Mouse (Mus musculus): ENCODE results near the gene Gpr142. TPM values are rescaled to one million over a fixed set of nuclear protein-coding genes. Genes with fewer than 3 reads are reported as not detected.

The Gpr142 gene
- total RNA-seq, 1 experiment = 0.27 TPM

DNA sequence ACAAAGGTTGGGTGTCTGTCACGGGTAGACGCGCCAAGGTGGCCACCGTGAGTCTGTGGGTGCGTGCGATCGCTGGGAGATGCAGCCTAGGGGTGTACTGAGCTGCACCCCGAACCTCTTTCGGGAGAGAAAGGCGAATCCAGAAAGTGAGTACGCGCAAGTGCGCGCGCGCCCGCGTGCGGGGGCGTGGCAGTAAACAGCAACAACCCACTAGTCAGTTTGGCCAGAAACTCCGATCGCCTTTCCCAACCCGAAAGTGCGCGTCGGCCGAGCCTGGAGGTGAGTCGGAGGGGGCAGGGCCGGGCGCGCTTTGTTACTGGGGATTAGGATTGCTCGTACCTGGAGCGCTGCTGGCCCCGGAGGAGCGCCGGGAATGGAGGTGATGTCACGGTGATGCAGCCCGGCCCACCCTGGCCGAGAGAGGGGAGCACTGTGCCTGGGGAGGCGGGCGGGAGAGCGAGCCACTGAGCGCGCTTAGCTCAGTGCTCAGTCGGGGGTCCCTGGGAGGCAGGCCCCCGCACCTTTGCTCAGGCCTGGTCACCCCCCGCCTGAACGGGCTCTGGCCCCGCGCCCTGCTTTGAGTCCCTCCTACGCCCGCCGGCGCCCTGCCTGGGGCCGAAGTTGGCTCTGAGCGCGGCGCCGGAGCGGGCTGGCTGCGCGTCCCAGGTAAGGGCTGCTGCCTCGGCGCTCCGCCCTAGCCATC, 53.0 kb downstream of the Gpr142 start:
- peak overlapping the region; percentile 3; the same call in 1 of the 2 replicates for H3K27ac ChIP-seq (ENCODE audit: insufficient read depth, low read depth, low read length, poor library complexity, severe bottlenecking)
- TF ChIP-seq ZNF384 (IDR thresholded peaks at IDR 0.05; ENCODE audit: low read depth, low read length) (no peak), HCFC1 (IDR thresholded peaks at IDR 0.05; ENCODE audit: borderline replicate concordance, insufficient read depth, low read length) (peak; percentile 42; the same call in 1 of the 2 replicates), ZC3H11A (IDR thresholded peaks at IDR 0.05; ENCODE audit: borderline replicate concordance, low read depth, low read length) (no peak)
- in situ Hi-C loops (cut with MboI; ENCODE audit: low sequenced_read_pairs in 2 of 2, unreplicated experiment in 2 of 2) = no loop called here
- no peaks in the 10 kb centered on the region for H3K9me3 ChIP-seq (ENCODE audit: control insufficient read depth, insufficient read depth, low read depth, low read length)
- peak overlapping the region; percentile 67 to 73 for H3K4me3 ChIP-seq (ENCODE audit: insufficient read depth in 1 of 2, low read depth in 1 of 2, low read length in 2 of 2, poor library complexity in 1 of 2, severe bottlenecking in 1 of 2)
- no peak for DNase-seq (ENCODE audit: low read depth, low spot score)
- H3K4me1 ChIP-seq (ENCODE audit: control insufficient read depth in 2 of 2, insufficient read depth in 2 of 2, low read length in 2 of 2, poor library complexity in 1 of 2) = peaks cover 8 to 19% of the 10 kb centered on the region in 2 experiments; a peak in 3 of 4 replicates
- no peaks in the 10 kb centered on the region; the same call in 1 of the 2 replicates for H3K36me3 ChIP-seq (ENCODE audit: control insufficient read depth, insufficient read depth, low read length, poor library complexity, severe bottlenecking)
- H3K9ac ChIP-seq (ENCODE audit: insufficient read depth, low read depth, low read length, poor library complexity, severe bottlenecking) = peak overlapping the region; percentile 73

DNA sequence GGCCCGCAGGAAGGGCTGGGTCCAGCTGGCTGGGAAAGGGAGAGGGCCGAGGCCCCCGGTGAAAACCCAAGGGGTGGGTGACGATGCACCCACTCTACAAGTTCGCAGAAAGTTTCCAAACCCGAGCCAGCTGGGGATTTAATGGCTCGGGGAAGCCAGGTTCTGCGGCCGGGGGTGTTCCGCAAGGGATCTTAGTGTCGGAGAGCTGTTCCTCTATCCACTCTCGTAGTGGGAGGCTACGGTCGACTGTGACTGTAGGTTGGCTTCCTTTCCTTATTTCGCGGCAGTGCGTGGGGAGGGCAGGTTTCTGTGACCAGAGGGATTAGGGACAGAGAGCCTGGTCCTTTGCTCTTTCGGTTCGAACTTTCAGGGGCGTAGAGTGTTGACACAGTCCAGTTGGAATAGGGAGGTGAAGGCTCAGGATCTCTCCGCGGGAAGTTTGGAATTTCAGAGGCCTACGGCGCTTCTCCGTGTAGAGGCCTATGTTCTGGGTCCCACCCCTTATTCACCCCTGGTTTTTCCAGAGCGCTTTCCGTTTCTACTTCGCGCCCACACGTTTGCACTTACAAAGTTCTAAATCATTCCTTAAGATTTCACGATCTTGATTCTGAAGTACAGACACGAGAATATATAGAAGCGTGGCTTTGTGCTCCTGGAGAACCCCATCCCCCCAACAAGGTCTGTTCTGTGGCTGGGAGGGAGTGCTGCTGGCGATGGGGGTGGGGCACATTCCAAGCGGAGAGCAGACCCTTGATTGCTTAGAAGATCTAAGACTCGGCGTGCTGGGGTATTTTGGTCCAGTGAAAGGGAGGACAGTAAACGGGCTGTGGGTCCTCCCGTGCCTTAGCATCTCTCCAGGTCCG, 53.8 kb downstream of the Gpr142 start:
- H3K9me3 ChIP-seq (ENCODE audit: control insufficient read depth, insufficient read depth, low read depth, low read length) = no peaks in the 10 kb centered on the region
- TF ChIP-seq CHD2 (IDR thresholded peaks at IDR 0.05; ENCODE audit: low read depth, low read length) (0 out of 2 replicates have a peak, but pooled peaks have one; percentile 11), HCFC1 (IDR thresholded peaks at IDR 0.05; ENCODE audit: borderline replicate concordance, insufficient read depth, low read length) (no peak), MAFK (IDR thresholded peaks at IDR 0.05; ENCODE audit: insufficient read depth, low read depth, low read length) (no peak)
- H3K4me1 ChIP-seq (ENCODE audit: control insufficient read depth in 2 of 2, insufficient read depth in 2 of 2, low read length in 2 of 2, poor library complexity in 1 of 2) = peaks cover 6 to 17% of the 10 kb centered on the region in 2 experiments; a peak in 3 of 4 replicates
- H3K27ac ChIP-seq (ENCODE audit: insufficient read depth, low read depth, low read length, poor library complexity, severe bottlenecking) = peak overlapping the region; percentile 3
- peak overlapping the region; percentile 73 for H3K9ac ChIP-seq (ENCODE audit: insufficient read depth, low read depth, low read length, poor library complexity, severe bottlenecking)
- DNase-seq (ENCODE audit: low read depth, low spot score) = no peak
- in situ Hi-C loops (cut with MboI; ENCODE audit: low sequenced_read_pairs in 2 of 2, unreplicated experiment in 2 of 2) = no loop called here
- no peaks in the 10 kb centered on the region; the same call in 1 of the 2 replicates for H3K36me3 ChIP-seq (ENCODE audit: control insufficient read depth, insufficient read depth, low read length, poor library complexity, severe bottlenecking)
- peak overlapping the region; percentile 67 to 73 for H3K4me3 ChIP-seq (ENCODE audit: insufficient read depth in 1 of 2, low read depth in 1 of 2, low read length in 2 of 2, poor library complexity in 1 of 2, severe bottlenecking in 1 of 2)

- DNase-seq (ENCODE audit: low read depth, low spot score) = no peak
- no peak for TF ChIP-seq ZC3H11A (IDR thresholded peaks at IDR 0.05; ENCODE audit: borderline replicate concordance, low read depth, low read length)
- TF ChIP-seq CHD2 (IDR thresholded peaks at IDR 0.05; ENCODE audit: low read depth, low read length) = no peak
- TF ChIP-seq MAFK (IDR thresholded peaks at IDR 0.05; ENCODE audit: insufficient read depth, low read depth, low read length) = no peak
- no peak for TF ChIP-seq HCFC1 (IDR thresholded peaks at IDR 0.05; ENCODE audit: borderline replicate concordance, insufficient read depth, low read length)
- TF ChIP-seq ZNF384 (IDR thresholded peaks at IDR 0.05; ENCODE audit: low read depth, low read length) = no peak
- Histone ChIP-seq H3K4me1 (ENCODE audit: control insufficient read depth in 2 of 2, insufficient read depth in 2 of 2, low read length in 2 of 2, poor library complexity in 1 of 2) (peaks cover 6 to 17% of the 10 kb centered on the region in 2 experiments; a peak in 3 of 4 replicates), H3K9ac (ENCODE audit: insufficient read depth, low read depth, low read length, poor library complexity, severe bottlenecking) (no peak overlapping the region), H3K9me3 (ENCODE audit: control insufficient read depth, insufficient read depth, low read depth, low read length) (no peaks in the 10 kb centered on the region), H3K27ac (ENCODE audit: insufficient read depth, low read depth, low read length, poor library complexity, severe bottlenecking) (0 out of 2 replicates have a peak overlapping the region, but pooled peaks have one; percentile 1), H3K4me3 (ENCODE audit: insufficient read depth in 1 of 2, low read depth in 1 of 2, low read length in 2 of 2, poor library complexity in 1 of 2, severe bottlenecking in 1 of 2) (peak overlapping the region; percentile 67 to 73; a peak in 2 of 4 replicates), H3K36me3 (ENCODE audit: control insufficient read depth, insufficient read depth, low read length, poor library complexity, severe bottlenecking) (no peaks in the 10 kb centered on the region; the same call in 1 of the 2 replicates)
- in situ Hi-C loops (cut with MboI; ENCODE audit: low sequenced_read_pairs in 2 of 2, unreplicated experiment in 2 of 2) = no loop called here
Measured at GRCm38 (mm10) chr11:114853174-114853838, 54.6 kb downstream of the Gpr142 start.

GRCm38 (mm10) chr11:114854581-114854980, 55.9 kb downstream of the Gpr142 start:
- no peak for DNase-seq (ENCODE audit: low read depth, low spot score)
- Histone ChIP-seq H3K27ac (ENCODE audit: insufficient read depth, low read depth, low read length, poor library complexity, severe bottlenecking) (no peak overlapping the region), H3K4me3 (ENCODE audit: insufficient read depth in 1 of 2, low read depth in 1 of 2, low read length in 2 of 2, poor library complexity in 1 of 2, severe bottlenecking in 1 of 2) (no peak overlapping the region), H3K9ac (ENCODE audit: insufficient read depth, low read depth, low read length, poor library complexity, severe bottlenecking) (no peak overlapping the region), H3K9me3 (ENCODE audit: control insufficient read depth, insufficient read depth, low read depth, low read length) (no peaks in the 10 kb centered on the region), H3K4me1 (ENCODE audit: control insufficient read depth in 2 of 2, insufficient read depth in 2 of 2, low read length in 2 of 2, poor library complexity in 1 of 2) (peaks cover 6 to 15% of the 10 kb centered on the region in 2 experiments; a peak in 3 of 4 replicates), H3K36me3 (ENCODE audit: control insufficient read depth, insufficient read depth, low read length, poor library complexity, severe bottlenecking) (no peaks in the 10 kb centered on the region; the same call in 1 of the 2 replicates)
- in situ Hi-C loops (cut with MboI; ENCODE audit: low sequenced_read_pairs in 2 of 2, unreplicated experiment in 2 of 2) = no loop called here
- no peak for TF ChIP-seq HCFC1 (IDR thresholded peaks at IDR 0.05; ENCODE audit: borderline replicate concordance, insufficient read depth, low read length)
- TF ChIP-seq ZC3H11A (IDR thresholded peaks at IDR 0.05; ENCODE audit: borderline replicate concordance, low read depth, low read length) = no peak
- no peak for TF ChIP-seq ZNF384 (IDR thresholded peaks at IDR 0.05; ENCODE audit: low read depth, low read length)
- no peak for TF ChIP-seq MAFK (IDR thresholded peaks at IDR 0.05; ENCODE audit: insufficient read depth, low read depth, low read length)
- no peak for TF ChIP-seq CHD2 (IDR thresholded peaks at IDR 0.05; ENCODE audit: low read depth, low read length)

All from ES-E14 (cell line).